Mouse (Mus musculus): Measurements from ENCODE around the gene Fgfr2.

DNA sequence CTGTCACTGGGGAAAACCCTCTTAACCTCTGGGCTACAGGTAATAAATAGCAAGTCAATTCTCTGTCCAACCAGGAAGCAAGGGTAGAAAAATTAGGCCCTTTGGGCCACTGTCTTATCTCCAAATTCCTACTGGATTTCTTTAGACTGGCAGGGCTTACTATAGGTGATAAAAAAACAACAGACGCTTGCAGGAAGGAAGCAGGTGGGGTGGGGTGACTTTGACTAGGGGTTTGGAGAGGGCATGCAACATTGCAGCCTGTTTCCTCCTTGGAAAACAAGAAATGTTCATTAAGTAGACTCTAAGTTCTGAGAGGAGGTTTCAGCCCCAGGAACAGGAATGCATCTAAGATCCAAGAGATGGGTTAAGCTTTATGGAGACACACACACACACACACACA is 2098.3 kb downstream of the Fgfr2 start:
- TF ChIP-seq POLR2A (IDR thresholded peaks at IDR 0.05; ENCODE audit: low read depth, low read length) (no peak), CTCF (conservative IDR thresholded peaks at IDR 0.05; ENCODE audit: insufficient read depth, insufficient read length, low read depth, low read length) (no peak)

Measured in kidney, adult 2 months (tissue).